Mouse (Mus musculus) urinary bladder, postnatal 25 days (tissue): Measurements from ENCODE around the gene Fgf2.

Experiments used
- DNase-seq: peaks from one replicate; pipeline ENCODE4 v3.0.0; 2022; ENCODE audit warnings: low spot score

Fgf2 gene

DNA sequence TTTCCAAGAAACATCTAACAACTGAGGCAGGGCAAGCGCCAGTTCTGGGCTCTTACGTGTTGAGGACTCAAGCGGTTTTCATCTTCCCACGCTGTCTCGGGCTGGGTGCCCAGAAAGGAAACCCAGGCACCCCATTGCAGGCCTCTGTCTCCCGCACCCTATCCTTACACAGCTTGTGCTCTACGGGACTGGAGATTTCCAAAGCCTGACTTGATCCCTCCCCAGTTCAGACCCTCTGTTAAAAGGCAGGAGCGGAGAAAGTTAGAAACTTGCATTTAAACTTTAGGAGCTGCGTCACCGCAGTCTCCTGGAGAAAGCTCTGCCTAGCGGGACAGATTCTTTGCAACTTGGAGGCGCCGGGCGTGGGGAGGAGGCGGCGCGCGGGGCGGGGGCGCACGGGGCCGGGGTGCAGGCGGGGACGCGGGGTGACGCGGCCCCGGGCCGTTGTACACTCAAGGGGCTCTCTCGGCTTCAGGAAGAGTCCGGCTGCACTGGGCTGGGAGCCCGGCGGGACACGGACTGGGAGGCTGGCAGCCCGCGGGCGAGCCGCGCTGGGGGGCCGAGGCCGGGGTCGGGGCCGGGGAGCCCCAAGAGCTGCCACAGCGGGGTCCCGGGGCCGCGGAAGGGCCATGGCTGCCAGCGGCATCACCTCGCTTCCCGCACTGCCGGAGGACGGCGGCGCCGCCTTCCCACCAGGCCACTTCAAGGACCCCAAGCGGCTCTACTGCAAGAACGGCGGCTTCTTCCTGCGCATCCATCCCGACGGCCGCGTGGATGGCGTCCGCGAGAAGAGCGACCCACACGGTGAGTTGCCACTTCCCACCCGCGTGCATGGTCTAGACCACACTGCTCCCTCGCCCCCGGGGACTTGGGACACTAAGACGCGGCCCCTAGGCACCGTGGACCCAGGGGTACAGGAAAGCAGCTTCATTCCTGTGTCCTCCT, at the start of gene Fgf2:
Gene Fgf2, plus strand, starts transcription at position 126 of the 945 bp plus-strand sequence.
- DNase-seq, result peak; percentile 39

DNA sequence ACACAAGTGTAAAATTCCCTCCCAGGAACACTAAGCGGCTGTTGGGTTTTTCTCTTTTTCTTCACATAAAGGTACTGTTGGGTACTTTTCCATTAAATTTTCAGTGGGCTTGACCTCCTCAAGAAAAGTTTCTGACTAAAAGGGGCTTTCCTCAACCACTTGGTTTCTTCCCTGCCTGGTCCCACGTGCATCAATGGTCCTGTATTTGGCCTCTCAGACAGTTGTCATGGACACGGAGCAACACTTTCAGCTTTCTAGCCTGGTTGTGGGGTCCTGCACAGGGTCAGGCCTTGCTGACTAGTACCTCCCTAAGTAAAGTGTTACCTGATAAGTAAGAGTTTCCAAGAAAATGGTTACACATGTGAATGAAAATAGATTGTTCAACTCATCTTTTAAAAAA, 48.7 kb upstream of the Fgf2 start:
- no peak for DNase-seq

DNA sequence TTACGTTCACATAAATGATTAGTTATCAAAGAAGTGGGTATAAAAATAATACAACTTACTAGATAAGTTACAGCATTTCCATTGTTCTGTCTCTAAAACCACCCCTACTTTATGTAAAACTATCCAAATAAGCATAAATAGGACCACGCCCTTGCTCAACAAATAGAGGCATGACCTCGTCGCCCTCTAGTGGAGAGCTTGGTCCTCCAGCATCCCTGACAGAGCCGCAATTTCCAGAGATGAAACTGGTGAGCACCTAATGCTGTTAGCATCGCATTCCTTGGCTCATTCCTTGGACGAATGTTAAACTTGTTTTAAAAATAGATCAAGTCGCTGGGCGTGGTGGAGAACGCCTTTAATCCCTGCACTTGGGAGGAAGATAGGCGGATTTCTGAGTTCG, 45.5 kb upstream of the Fgf2 start:
- DNase-seq, result peak; percentile 26

DNA sequence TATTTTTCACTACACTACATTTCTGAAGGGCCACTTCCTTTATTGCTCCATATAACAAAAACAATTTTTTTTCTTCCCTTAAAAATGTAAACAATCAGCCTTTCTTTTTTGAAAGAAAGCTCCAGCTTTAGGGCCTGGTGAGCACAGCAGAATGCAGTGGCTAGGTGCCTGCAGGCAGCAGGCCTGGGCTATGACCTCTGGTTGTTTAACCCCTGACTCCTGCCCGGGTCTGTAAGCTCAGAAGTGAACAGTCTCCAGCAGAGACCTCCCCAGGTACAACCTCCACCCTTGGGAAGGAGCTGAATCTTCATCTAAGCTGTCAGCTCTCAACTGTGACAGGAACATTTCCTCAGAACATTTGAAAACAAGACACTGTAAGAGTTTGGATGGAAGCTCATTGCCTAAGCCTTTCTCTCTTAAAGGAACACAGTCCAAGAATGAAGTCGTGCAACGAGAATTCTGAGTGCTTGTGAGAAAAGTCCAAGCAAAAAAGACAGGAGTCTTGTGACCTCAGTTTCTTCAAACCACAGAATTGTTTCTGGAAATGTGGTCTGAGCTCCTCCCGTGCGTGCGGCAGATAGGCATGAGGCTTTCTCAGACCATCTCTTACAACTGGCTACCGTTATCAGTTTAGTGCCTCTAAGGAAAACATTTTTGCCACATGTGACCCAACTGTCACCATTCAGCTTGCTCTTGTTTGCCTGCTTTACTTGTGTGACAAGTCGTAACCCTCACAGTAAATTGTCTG, 44.6 kb upstream of the Fgf2 start:
- DNase-seq, result no peak

DNA sequence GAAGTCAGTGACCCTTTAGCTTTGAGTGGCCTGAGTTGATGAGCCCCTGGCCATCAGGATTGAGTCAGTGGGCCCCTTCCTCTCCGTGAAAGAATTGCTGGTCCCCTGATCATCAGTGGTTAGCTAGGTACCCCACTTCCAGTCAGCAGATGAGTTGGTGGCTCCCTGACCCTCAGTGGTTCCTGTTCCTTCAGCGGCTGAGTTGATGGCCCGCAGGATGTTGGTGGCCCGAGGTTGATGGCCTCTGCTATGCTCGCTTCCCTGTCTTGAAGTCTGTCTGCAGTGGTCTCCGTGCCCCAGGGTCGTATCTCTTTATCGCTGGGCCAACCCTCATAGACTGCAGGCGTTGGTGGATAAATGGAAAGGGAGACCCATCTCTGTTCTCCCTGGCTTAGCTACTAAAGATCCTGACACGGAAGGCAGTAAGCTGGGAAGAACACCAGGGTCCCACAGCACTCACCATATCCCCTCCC, 36.2 kb upstream of the Fgf2 start:
- no peak for DNase-seq

DNA sequence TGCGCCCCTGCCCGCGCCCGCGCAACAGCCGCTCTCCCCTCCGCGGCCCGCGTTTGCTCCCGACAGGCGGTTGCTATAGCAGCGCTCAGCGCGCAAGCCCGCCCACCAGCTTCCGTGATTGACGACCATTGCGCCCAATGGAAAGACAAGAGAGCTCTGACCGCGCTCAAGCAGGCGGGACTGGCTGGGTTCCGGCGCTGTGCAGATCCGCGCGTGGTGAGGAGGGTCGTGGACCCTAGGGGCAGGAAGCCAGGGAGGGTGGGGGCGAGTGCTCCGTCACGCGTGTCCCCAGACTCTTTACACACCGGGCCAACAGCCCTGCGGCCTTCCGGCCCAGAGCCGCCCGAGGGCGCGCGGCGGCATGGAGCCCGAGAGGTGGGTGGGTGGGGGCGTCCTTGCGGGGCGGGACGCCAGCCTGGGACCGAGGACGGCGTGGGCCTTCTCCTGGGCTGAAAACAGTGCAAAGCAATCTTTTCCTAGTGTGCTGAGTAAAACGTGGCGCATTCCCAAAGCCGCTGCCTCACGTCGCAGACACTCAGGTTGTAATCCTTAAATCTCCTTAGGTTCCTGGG, 35.7 kb upstream of the Fgf2 start, which contains the start of the genes Bbs12 and Cetn4:
Gene Bbs12, plus strand, starts transcription at position 185 of the 572 bp plus-strand sequence.
Gene Cetn4, minus strand, starts transcription at position 339 of the 572 bp plus-strand sequence.
- peak; percentile 97 for DNase-seq

DNA sequence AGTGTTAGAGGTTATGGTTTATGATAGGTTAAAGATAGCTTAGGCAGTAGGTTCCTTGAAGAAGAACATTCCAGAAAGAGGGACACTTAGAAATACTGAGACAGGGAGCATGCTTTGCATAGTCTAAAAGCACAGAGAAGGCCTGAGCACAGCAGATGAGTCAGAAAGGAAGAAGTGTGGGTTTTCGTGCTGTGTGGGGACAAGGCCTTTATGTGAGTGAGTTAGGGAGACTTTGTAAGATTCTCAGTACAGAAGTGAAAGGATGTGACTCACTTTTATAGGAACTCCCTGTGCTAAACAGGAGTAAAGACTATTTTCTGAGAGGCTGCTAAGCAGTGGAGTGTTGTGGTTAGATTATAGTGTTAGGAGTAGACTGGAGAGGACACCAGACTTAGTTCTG, 34.8 kb upstream of the Fgf2 start:
- peak; percentile 9 for DNase-seq

DNA sequence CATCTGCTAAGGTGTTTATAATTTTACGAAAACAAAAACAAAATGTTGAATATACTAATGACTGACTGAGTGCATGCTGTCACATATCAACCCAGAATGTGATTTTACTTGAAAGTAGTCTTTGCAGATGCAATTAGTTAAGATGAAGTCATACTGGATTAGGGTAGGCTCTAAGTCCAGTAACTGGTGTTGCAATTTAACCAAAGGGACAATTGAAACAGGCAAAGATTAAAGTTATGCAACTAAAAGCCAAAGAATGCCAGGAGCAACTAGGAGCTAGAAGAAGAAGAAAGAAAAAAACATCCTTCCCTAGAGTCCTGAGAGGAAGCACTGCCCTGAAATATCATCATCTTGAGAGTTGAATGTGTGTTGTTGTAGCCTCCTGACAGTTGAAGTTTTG, 31.9 kb upstream of the Fgf2 start:
- DNase-seq, result no peak

DNA sequence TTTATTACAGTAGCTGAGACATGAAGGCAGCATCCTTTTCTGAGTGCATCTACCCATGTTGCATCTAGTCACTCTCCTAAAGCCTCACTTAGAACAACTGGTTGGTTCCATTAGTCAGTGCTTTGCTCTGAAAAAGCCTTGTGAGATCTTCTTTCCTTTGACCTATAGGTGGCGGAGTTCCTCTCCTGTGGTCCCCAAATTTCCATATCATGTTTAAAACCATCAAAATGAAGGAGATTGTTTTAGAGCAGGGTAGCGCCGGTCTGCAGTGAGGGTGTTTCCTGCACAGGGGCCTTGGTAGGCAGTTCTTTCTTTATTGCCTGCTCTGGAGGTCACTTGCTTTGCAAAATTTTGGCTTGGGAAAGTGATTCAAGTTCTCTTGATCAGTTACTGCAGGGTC, 23.8 kb upstream of the Fgf2 start:
- no peak for DNase-seq

DNA sequence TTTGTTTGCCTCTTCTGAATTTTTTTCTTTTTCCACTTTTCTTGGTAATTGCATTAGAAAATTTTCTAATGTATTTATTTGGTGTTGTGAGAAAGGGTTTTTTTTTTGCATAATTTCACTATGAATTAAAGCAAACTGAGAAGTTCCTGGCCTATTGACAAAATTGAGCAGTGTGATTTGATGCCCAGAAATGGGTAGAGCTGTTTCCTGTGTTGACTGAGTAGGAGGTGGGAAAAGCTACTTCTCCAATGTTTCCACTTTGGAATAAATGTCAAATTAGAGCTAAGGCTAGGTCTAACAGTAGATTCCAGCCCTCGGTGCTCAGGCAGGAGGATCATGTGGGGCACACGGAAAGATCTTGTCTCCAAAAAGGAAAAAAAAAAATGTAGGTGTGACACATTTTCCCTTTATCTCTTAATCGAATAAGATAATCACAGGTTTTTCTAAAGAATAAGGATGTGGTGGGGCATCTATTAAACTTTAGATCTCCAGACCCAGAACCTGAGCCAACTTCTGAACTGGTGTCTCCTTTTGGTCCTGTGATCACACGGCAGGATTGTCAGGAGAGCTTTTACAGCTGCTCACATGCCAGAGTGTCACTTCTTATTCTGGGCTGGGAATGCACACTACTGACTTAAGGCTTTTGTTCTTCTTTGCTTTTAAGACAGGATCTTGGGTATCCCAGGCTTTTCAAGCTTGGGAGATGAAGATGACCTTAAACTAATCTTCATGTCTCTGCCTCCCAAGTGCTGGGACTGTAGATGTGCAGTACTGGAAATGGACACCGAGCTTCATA, 22.6 kb upstream of the Fgf2 start:
- no peak for DNase-seq

DNA sequence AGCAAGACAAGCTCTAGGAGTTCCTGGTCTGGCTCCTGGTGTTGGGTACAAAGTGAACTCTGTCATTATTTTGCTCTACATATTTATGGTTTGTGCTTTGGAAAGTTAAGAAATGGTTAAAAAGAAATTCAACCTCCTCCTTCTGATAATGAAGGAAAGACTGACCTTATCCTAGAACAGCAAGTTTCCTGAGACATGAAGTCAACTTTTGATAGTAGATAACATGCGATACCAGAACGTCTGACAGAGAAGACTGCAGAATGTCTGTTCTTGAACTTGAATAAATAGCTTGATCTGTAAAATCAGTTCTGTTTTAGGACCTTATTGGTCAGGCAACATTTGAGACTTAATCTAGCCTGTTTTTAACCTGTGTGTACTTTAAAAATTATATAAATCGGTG, 21.5 kb upstream of the Fgf2 start:
- DNase-seq, result no peak

DNA sequence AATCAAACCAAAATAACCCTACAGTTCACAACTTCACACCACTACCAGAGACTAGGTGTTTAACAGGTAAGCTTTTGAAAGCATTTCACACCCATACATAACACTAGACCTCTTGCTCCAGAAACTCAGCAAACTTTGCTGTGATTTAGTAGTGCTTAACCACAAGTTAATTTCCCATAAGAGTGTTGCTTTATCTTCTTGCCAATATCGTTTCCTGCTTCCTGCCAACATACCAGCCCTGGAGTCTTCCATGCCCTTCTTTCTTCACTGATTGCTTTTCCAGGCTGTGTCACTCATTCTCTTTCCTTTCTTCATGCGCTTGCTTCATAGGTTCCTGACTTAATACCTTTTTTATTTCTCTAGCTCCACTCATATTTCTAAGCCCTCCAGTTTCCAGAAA, 19.7 kb upstream of the Fgf2 start:
- no peak for DNase-seq

DNA sequence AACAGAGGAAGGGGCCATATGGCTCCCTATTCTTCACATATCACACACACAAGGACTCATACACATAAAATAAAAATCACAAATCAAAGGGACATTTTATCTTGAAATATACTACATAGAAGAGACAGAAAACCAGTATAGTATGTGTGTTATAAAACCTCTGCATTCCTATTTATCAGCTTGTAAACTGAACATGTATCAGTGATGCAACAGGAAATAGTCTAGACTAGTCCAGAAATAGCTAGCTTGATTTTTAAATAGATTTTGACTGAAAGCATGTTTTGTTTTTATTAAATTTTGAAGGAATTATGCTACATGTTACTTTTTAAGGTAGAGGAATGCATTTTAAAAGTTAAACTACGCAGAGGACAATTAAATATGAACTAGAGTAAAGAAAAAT, 18.2 kb upstream of the Fgf2 start:
- no peak for DNase-seq

DNA sequence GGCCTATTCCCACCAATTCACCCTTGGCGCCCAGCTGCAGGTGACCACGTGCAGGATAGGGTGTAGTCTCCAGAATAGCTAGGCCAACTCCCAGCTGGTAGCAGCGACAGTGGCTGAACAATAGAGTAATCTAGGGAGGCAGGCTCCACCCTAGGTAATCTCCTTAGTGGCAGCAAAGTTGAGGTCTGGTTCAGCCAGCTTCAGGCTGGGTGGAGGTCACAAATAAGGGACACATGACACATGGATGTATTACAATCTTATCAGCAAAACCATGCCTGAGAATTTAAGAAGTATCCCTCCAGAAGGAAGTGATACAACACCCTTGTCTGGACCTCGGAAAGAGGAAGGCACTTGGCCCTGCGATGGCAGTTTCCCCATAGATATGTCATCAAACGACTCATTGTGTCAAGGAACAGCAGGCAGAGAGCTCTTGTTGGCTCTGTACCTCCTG, 16.1 kb upstream of the Fgf2 start:
- DNase-seq, result no peak

DNA sequence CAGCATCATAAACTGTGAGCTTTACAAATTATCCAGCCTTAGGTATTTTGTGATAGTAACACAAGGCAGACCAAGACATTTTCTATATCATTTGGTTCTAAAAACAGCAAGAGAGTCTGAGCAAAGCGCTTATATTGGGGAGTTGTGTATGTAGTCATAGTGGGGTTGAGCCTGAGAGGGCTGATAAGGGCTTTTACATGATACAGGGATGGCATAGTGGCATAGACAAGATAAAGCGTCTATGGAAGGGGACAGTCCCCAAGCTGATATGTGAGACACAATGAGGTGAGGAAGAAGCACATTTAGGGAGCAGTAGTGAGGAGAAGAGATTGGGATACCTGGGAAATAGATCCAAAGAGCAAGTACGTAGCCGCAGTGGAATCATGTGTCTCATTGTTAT, 14.1 kb upstream of the Fgf2 start:
- DNase-seq, result no peak

DNA sequence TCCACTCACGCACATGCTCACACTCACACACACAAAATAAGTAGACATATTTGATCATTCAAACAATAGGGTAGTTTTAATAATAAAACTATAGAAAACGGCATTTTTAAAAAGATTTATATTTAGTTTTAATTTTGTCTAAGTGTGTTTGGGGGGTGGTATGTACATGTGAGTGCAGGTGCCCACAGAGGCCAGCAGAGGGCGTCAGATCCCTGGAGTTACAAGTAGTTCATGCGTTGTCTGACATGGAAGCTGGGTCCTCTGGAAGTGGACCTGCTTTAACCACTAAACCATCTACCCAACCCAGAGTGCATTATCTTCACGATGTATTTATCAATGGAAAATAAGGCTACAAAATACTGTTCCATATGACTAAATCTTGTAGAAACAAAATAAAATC, 7.0 kb upstream of the Fgf2 start:
- no peak for DNase-seq

DNA sequence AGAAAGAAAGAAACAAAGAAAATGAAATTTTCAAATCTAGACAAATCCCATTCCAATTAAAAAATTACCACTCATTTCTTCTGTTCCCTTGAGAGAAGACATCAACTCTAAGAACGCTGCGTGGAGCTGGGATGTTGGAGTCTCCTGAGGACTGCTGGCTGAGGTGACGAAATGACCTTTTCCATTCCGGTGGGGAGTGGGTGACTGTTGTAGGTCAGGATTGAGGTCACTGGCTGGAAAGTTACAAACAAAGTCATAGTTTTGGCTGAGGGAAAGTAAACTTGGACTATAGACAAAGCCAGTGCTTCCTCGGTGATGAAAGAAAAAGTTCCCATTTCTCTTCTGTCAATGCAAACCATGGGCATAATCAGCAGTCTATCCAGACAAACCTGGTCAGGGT, 5.3 kb upstream of the Fgf2 start:
- DNase-seq, result no peak

DNA sequence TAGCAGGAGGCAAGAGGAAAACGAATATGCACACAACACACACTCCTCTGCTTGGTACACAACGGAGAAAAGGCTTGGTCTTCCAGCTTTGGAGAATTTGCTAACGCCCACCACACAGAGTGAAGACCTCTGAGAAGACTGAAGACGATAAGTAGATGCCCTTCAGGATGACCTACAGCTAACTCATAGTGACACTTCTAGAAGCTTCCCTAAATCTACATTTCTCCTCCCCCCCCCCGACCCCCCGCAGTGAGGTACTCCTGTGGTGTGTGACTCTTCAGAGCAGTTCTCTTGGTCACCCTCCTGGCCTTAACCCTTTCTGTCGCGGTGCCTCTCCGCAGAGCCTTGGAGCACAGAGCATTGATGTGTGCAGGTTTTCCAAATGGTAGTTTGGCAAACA, 475 bp upstream of the Fgf2 start:
- DNase-seq, result no peak

DNA sequence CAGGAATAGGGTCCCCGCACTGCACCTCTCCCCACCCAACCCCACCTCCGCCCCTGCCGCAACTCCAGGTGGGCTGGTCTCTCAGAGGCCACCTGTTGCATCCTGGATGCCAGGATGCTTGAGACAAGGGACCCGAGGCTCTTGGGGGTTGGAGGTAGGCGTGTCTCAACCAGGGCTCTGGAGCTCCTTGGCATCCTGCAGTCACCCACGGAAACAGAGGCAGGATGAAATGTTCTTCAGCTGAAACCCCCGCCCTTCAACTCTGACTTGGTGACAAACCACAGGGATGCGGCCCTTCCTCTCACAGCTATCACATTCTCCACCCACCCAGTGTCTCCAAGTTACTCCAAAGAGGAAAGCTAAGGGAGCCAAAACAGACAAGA, 1.0 kb downstream of the Fgf2 start:
- DNase-seq, result no peak

DNA sequence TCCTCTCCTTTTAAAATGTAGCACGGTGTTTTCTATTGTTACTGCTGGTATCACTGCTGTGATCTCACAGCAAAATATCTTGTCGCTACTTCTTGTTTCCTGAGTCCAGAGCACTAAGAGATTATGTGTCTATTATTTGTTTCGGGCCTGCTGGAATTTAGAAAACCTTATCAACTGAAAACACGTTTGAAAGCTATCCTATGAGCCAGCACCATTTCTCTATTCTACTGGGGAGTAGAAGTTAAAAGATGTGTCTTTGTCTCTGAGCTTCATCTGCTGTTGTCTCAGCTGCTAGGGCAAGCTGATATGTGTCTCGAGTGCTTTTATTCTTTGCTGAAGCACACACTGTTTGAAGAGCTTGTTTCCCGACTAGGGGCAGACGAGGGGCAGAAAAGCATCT, 2.2 kb downstream of the Fgf2 start:
- DNase-seq, result no peak

DNA sequence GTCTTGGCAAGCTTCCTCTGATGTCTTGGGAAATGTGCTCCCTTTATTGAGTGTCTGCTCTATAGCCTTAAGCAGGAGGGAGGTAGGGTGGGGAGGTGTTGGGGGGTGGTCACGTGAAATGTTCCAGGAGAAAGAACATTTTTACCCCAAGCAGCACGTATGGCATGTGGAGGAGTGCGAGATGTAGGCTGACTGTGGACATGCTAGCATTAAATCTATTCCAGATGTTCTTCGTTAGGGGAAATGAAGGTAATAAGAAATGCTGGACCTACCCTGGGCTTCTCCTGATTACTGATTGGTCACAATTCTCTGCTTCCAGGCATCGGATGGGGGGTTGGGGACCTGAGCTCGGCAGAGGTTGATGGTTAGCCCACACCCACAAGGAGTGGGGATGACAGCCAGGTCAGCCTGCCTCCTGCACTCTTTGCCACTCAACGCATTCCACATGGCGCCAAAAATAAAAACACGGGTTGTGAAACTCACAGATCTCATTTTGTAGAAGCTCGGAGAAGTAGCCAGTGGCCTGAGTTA, 5.9 kb downstream of the Fgf2 start:
- DNase-seq, result no peak

DNA sequence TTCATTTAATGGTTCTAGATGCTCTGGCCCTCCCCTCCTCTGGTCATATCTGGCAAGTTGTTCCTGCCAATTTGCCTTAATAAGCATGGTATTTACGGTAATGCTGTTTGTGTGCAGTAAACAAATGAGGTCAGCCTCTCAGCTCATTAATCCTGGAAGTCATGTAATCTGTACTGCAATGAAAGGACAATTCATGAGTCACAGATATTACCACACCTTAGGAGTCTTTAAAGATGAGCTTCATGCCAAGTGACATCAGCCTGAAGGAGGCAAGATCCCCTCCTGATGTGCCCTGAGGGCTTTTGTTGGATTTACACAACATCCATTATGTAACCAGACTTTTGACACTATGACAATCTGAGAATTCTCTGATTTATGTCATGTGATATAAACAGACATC, 6.6 kb downstream of the Fgf2 start:
- no peak for DNase-seq
